Mouse (Mus musculus): ENCODE measurements around the gene Wee2. TPM values are rescaled to one million over a fixed set of nuclear protein-coding genes. Genes with fewer than 3 reads are reported as not detected.

Gene Wee2
- not detected in 2 replicates for polyA plus RNA-seq (2016; fragmentation: Nextera tagmentation; extraction: Ambion mirVana)

DNA sequence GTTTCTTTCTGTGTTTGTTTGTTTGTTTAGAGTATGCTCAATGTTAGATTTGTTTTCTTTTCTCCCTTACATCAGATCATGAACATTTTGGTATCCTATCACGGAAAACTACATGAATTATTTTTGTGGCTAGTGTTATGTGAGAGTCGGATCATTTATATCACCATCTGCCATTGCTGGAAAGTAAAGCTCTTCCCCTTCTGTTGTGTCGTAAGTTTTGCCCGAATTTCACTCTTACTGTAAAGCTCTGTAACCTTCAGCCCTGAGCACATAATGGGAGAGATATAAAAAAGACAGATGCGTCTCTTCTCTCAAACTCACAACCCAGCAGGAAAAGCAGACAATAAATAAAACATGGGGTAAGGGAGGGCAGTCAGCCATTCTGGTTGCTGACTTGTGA lies at the start of gene Wee2:
Gene Wee2, plus strand, starts transcription at position 153 of the 400 bp plus-strand sequence.
- H3K4me3 ChIP-seq, result no peak within 1 kb of the TSS
- no peak within 1 kb of the TSS for H3K27ac ChIP-seq (ENCODE audit: poor library complexity, severe bottlenecking)
- WGBS, result 74% methylated on average over 5 of the region's 5 CpGs
- peaks cover 29% of the 10 kb centered on the region for H3K27me3 ChIP-seq (replicated peaks)
- H3K4me1 ChIP-seq (replicated peaks), result 0 out of 2 replicates have a peak, but pooled peaks cover 6% of the 10 kb centered on the region
- no peak for ATAC-seq (ENCODE audit: insufficient number of reproducible peaks, low FRiP score)
- H3K9me3 ChIP-seq (replicated peaks), result no peaks in the 10 kb centered on the region
- H3K4me2 ChIP-seq, result 0 out of 2 replicates have a peak within 1 kb of the TSS, but pooled peaks have one; percentile 26
- no peak within 1 kb of the TSS for H3K9ac ChIP-seq
- no peaks in the 10 kb centered on the region for H3K36me3 ChIP-seq

DNA sequence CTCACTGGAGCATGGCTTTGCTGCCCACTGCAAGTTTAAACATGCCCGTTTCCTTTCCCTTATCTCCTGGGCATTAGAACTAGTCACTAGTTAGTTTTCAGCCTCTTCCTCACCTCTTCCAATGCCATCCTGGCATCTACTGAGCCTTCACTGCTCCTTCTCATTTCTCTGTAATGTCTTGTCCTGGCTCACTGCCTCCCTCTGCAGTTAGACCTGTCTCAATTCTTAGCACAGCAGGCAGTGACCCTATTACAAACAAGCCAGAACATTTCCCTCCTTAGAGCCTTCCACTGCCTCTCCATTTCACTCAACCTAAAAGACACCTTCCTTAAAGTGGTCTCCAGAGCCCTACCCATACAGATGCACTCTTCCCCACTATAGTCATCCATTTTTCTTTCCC lies 47.9 kb upstream of the Wee2 start:
- Histone ChIP-seq H3K36me3 (peaks cover 13% of the 10 kb centered on the region), H3K27me3 (replicated peaks) (no peaks in the 10 kb centered on the region), H3K9ac (no peak overlapping the region), H3K27ac (ENCODE audit: poor library complexity, severe bottlenecking) (no peak overlapping the region), H3K4me2 (no peak overlapping the region), H3K4me1 (replicated peaks) (peaks cover 5% of the 10 kb centered on the region; the same call in 1 of the 2 replicates), H3K9me3 (replicated peaks) (no peaks in the 10 kb centered on the region), H3K4me3 (no peak overlapping the region)
- 78% methylated on average over 1 of the region's 1 CpGs for WGBS
- no peak for ATAC-seq (ENCODE audit: insufficient number of reproducible peaks, low FRiP score)

DNA sequence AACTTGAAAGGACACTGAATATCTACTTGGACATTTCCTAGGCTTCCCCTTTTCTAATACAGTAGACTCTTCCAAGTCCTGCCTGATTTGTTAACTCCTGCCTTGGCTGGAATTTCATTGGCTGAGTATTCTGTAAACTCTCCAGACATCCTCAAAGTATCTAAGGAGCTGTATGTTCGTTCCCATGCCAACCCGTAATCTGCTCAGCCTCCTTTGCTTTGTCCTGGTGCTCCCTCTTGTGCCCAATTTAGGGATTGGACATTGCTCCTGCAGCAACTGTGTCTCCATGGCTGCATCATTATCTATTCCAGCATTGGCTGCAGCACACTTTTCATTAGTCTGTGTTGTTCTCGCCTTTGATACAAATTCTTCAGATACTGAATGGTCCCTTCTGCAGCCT lies 45.7 kb upstream of the Wee2 start:
- Histone ChIP-seq H3K27ac (ENCODE audit: poor library complexity, severe bottlenecking) (no peak overlapping the region), H3K9ac (no peak overlapping the region), H3K36me3 (peaks cover 19% of the 10 kb centered on the region), H3K4me1 (replicated peaks) (peaks cover 5% of the 10 kb centered on the region; the same call in 1 of the 2 replicates), H3K27me3 (replicated peaks) (no peaks in the 10 kb centered on the region), H3K4me2 (no peak overlapping the region), H3K9me3 (replicated peaks) (0 out of 2 replicates have a peak, but pooled peaks cover under 1% of the 10 kb centered on the region), H3K4me3 (no peak overlapping the region)
- peak; percentile 45; the same call in 1 of the 2 replicates for ATAC-seq (ENCODE audit: insufficient number of reproducible peaks, low FRiP score)
- WGBS, result 24% methylated on average over 3 of the region's 3 CpGs

DNA sequence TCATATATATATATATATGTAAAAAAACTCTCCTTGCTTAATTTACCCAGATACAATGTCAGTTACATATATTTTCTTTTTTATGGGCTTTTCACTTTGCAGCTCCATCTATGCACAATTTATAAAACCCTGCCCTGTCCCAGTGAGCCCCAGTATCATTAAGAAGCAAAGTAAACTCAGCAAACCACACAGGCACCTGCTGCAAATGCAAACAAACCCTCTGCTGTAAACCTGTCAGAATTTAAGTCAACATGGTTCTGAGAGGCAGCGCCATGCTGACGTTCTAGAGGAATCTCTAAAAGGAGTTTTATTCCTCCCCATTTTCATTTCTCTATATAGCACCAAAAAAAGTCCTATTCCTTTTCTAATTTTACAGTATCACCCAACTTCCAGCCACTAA lies 36.9 kb upstream of the Wee2 start:
- Histone ChIP-seq H3K27ac (ENCODE audit: poor library complexity, severe bottlenecking) (no peak overlapping the region), H3K4me3 (no peak overlapping the region), H3K9ac (no peak overlapping the region), H3K27me3 (replicated peaks) (no peaks in the 10 kb centered on the region), H3K36me3 (peaks cover 64% of the 10 kb centered on the region), H3K9me3 (replicated peaks) (peaks cover 6% of the 10 kb centered on the region; the same call in 1 of the 2 replicates), H3K4me1 (replicated peaks) (no peaks in the 10 kb centered on the region), H3K4me2 (no peak overlapping the region)
- WGBS, result 91% methylated on average over 2 of the region's 2 CpGs
- no peak for ATAC-seq (ENCODE audit: insufficient number of reproducible peaks, low FRiP score)

DNA sequence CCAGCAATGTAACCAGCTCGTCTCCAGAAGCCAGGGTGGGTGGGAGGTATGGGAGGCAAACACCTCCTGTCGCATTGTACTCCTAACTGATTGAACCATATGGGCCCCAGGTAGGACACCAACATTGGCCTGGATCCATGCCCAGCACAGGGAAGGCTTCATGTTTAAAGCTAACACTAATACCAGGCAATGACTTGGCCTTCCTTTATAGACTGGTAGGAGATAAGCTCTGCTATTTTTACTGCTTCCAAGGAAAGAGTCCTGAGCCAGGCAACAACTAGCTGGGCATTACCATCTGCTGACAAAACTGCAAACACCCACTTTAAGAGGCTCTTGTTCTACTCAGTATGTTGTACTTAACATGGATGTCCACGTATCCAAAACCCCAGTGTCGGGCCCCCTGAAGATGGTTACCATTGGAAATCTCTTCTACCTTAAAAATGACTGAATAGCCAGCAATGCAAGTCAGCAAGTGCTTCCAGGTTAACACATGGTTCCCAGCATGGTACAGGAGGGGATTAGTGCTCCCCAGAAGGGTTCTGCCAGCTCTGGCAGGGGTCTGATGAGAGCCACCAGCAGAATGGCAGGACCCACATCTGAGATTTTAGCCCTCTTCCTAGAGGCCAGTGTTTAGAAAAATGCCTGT lies 35.1 kb upstream of the Wee2 start:
- no peak for ATAC-seq (ENCODE audit: insufficient number of reproducible peaks, low FRiP score)
- no peak overlapping the region for H3K4me3 ChIP-seq
- H3K4me2 ChIP-seq, result no peak overlapping the region
- no peak overlapping the region for H3K27ac ChIP-seq (ENCODE audit: poor library complexity, severe bottlenecking)
- H3K27me3 ChIP-seq (replicated peaks), result no peaks in the 10 kb centered on the region
- no peak overlapping the region for H3K9ac ChIP-seq
- WGBS, result 77% methylated on average over 4 of the region's 4 CpGs
- H3K36me3 ChIP-seq, result peaks cover 57% of the 10 kb centered on the region
- H3K4me1 ChIP-seq (replicated peaks), result no peaks in the 10 kb centered on the region
- peaks cover 3% of the 10 kb centered on the region; the same call in 1 of the 2 replicates for H3K9me3 ChIP-seq (replicated peaks)

DNA sequence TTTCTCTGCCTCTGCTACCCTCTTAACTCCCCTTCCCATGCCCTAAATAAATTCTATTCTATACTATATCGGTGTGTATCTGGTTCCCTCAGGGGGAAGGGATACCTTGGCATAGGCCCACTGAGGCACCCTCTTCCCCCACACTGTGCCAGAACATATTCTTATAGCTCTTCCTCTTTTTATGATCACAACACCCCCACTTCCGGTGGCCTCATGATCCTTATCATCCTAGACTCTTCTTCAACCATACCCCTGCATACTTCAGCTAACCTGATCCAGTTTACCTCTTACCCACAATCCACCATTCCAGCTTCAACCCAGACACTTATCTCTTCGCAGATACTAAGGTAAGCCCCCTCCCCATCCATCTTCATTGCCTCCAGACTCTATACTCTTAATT lies 27.8 kb upstream of the Wee2 start:
- H3K4me2 ChIP-seq, result no peak overlapping the region
- whole genome bisulfite sequencing, result 81% methylated on average over 3 of the region's 3 CpGs
- H3K4me3 ChIP-seq, result no peak overlapping the region
- no peaks in the 10 kb centered on the region for H3K27me3 ChIP-seq (replicated peaks)
- H3K9me3 ChIP-seq (replicated peaks), result no peaks in the 10 kb centered on the region
- H3K36me3 ChIP-seq, result peaks cover 21% of the 10 kb centered on the region
- ATAC-seq (ENCODE audit: insufficient number of reproducible peaks, low FRiP score), result no peak
- H3K9ac ChIP-seq, result no peak overlapping the region
- no peaks in the 10 kb centered on the region for H3K4me1 ChIP-seq (replicated peaks)
- H3K27ac ChIP-seq (ENCODE audit: poor library complexity, severe bottlenecking), result no peak overlapping the region

DNA sequence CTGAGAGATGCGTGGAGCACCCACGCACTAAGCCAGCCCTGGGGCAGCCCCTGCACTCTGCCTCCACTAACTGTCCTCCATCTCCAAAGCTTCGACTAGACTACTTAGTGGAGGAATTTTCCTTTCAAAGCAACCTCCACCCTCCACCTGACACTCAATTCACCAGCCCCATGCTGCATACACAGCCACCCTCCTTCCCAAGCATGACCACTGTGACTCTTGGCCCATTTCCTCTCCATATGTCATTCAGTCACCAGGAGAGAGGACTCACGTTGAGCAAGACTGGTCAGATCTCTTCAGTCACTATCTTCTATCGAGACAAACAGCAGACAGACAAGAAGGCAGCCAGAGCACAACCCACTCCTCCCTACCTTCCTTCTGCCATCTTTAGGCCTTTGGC lies 25.8 kb upstream of the Wee2 start:
- no peaks in the 10 kb centered on the region for H3K9me3 ChIP-seq (replicated peaks)
- no peak overlapping the region for H3K9ac ChIP-seq
- H3K27ac ChIP-seq (ENCODE audit: poor library complexity, severe bottlenecking), result no peak overlapping the region
- no peak overlapping the region for H3K4me2 ChIP-seq
- H3K27me3 ChIP-seq (replicated peaks), result no peaks in the 10 kb centered on the region
- H3K4me3 ChIP-seq, result no peak overlapping the region
- peaks cover 8% of the 10 kb centered on the region for H3K36me3 ChIP-seq
- no peak for ATAC-seq (ENCODE audit: insufficient number of reproducible peaks, low FRiP score)
- no peaks in the 10 kb centered on the region for H3K4me1 ChIP-seq (replicated peaks)
- WGBS, result 79% methylated on average over 5 of the region's 5 CpGs

DNA sequence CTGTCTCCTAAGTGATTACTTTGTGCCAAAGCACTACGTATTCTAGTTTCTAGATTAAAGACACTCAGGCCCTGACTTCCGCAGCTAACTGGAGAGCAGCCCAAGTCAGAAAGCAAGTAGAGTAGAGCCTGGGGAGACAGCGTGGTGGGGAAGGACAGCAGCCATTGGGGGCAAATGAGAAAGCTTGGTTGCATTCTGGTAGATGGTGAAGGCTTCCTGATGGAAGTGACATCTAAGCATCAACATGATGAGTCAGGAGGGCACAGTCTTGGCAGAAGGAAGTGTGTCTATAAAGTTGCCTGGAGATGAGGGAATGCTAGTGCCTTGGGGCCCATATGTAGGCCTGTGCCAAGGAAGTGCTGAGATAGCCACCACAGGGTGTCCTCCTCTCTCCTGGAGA lies 25.3 kb upstream of the Wee2 start:
- Histone ChIP-seq H3K4me1 (replicated peaks) (no peaks in the 10 kb centered on the region), H3K4me2 (no peak overlapping the region), H3K36me3 (peaks cover 8% of the 10 kb centered on the region), H3K9ac (no peak overlapping the region), H3K27me3 (replicated peaks) (no peaks in the 10 kb centered on the region), H3K27ac (ENCODE audit: poor library complexity, severe bottlenecking) (no peak overlapping the region), H3K9me3 (replicated peaks) (no peaks in the 10 kb centered on the region), H3K4me3 (no peak overlapping the region)
- 86% methylated on average over 3 of the region's 3 CpGs for WGBS
- no peak for ATAC-seq (ENCODE audit: insufficient number of reproducible peaks, low FRiP score)

DNA sequence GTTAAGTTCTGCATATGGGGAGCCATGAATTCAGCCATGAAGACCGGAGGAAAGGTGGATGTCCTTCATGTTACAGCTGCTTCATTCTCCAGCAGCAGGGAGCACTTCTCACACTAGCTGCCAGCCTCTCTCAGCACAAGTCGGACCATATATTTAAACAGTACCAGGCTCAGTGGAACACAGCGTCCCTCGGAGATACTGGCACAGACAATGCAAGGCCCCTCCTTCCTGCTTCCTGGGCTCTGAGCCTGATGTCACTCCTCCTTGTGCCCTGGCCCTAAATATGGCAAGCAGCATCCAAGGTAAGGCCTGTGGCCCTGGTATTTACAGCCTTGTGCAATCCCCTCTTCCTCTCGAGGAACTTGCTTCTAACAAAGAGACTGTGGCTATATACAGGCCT lies 23.1 kb upstream of the Wee2 start:
- Histone ChIP-seq H3K4me3 (no peak overlapping the region), H3K9me3 (replicated peaks) (no peaks in the 10 kb centered on the region), H3K4me2 (no peak overlapping the region), H3K4me1 (replicated peaks) (no peaks in the 10 kb centered on the region), H3K27me3 (replicated peaks) (no peaks in the 10 kb centered on the region), H3K36me3 (0 out of 2 replicates have a peak, but pooled peaks cover 3% of the 10 kb centered on the region), H3K27ac (ENCODE audit: poor library complexity, severe bottlenecking) (no peak overlapping the region), H3K9ac (no peak overlapping the region)
- ATAC-seq (ENCODE audit: insufficient number of reproducible peaks, low FRiP score), result no peak
- 85% methylated on average over 5 of the region's 5 CpGs for WGBS

DNA sequence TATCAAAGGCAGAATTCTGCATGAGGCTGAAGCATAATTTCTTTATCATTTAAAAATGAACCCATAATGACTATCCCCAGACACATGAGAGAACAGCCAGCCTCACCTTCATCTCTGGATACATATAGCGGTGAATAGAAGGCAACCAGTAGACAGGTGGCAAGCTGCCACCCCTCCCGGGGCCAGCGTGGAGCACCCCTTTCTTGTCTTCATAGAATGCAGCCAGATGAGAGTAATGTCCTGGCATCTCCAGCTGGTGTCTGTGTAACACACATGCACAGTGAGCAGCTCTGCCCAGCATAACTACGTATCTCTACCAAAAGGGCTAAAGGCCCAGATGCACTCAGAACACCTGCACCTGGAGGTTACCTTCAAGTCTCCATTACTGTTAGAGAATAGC lies 20.5 kb upstream of the Wee2 start:
- no peaks in the 10 kb centered on the region for H3K4me1 ChIP-seq (replicated peaks)
- H3K27ac ChIP-seq (ENCODE audit: poor library complexity, severe bottlenecking), result no peak overlapping the region
- no peak for ATAC-seq (ENCODE audit: insufficient number of reproducible peaks, low FRiP score)
- no peak overlapping the region for H3K4me3 ChIP-seq
- WGBS, result 91% methylated on average over 4 of the region's 4 CpGs
- 0 out of 2 replicates have a peak, but pooled peaks cover 3% of the 10 kb centered on the region for H3K36me3 ChIP-seq
- no peaks in the 10 kb centered on the region for H3K9me3 ChIP-seq (replicated peaks)
- no peaks in the 10 kb centered on the region for H3K27me3 ChIP-seq (replicated peaks)
- no peak overlapping the region for H3K9ac ChIP-seq
- no peak overlapping the region for H3K4me2 ChIP-seq

DNA sequence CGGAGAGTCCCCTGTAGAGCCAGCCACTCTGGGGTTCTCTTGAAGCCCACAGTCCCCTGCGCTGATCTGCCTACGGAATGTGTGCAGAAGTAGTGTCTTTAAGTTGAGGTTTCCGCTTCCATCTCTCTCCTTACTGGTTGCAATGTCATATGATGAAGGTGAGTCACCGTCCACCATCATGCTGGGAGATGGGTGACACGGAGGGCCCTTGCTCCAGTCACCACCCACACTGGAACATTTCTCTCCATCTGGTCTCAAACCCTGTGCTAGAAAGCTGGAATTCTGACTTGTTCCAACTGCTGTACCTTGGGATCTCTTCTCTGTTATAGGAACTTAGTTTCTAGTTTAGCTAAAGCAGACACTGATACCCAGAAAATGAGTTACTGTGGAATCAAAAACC lies 17.8 kb upstream of the Wee2 start:
- ATAC-seq (ENCODE audit: insufficient number of reproducible peaks, low FRiP score), result no peak
- 91% methylated on average over 6 of the region's 6 CpGs for WGBS
- no peaks in the 10 kb centered on the region for H3K4me1 ChIP-seq (replicated peaks)

DNA sequence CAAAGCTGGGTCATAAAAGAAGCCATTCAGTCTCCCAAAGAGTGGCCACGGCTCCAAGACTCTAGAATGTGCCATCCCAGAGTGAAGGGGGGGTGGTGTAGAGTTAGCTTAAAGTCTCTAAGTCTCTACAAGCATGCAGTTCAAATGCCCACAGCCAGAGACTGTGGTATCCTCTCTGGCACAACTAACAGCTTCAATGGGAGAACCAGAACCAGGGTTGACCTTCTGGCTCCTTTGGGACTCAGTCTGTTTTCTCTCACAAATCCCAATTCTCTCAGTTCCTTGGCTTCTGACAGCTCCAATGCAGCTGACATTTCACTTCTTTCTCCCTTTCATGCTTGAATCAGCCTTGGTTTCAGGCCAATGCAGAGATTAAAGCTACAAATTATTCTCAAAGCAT lies 15.9 kb upstream of the Wee2 start:
- H3K36me3 ChIP-seq, result no peaks in the 10 kb centered on the region
- H3K4me2 ChIP-seq, result no peak overlapping the region
- no peak for ATAC-seq (ENCODE audit: insufficient number of reproducible peaks, low FRiP score)
- H3K27me3 ChIP-seq (replicated peaks), result no peaks in the 10 kb centered on the region
- H3K27ac ChIP-seq (ENCODE audit: poor library complexity, severe bottlenecking), result no peak overlapping the region
- no peak overlapping the region for H3K4me3 ChIP-seq
- 81% methylated on average over 1 of the region's 1 CpGs for WGBS
- H3K4me1 ChIP-seq (replicated peaks), result no peaks in the 10 kb centered on the region
- H3K9me3 ChIP-seq (replicated peaks), result no peaks in the 10 kb centered on the region
- no peak overlapping the region for H3K9ac ChIP-seq

More for the DNA sequence above, 17.8 kb upstream of the Wee2 start:
- Histone ChIP-seq H3K9me3 (replicated peaks) (no peaks in the 10 kb centered on the region), H3K9ac (no peak overlapping the region), H3K4me2 (no peak overlapping the region), H3K4me3 (no peak overlapping the region), H3K36me3 (0 out of 2 replicates have a peak, but pooled peaks cover 3% of the 10 kb centered on the region), H3K27me3 (replicated peaks) (no peaks in the 10 kb centered on the region), H3K27ac (ENCODE audit: poor library complexity, severe bottlenecking) (no peak overlapping the region)
